Mouse (Mus musculus) gonadal fat pad, adult 2 months (tissue): Measurements from ENCODE around the gene Slc22a27. TPM values are rescaled to one million over a fixed set of nuclear protein-coding genes. Genes with fewer than 3 reads are reported as not detected.
"Not testable (repeated sequence)": the region's sequence is repeated elsewhere in the genome, so short reads cannot be mapped to it uniquely, and the experiment has no call there.

Experiments used
- DNase-seq: peaks from one replicate; pipeline ENCODE4 v3.0.0-alpha.2; 2012; ENCODE audit warnings: low read depth
- polyA plus RNA-seq: library from polyadenylated mRNA; depleted of rRNA; stranded (reverse); fragments of >200 nt; gene quantifications from 2 replicates; pipeline ENCODE4 v1.2.3, GENCODE M21; 2012; rRNA removed

Slc22a27 gene
- polyA plus RNA-seq, result not detected in 2 replicates

GRCm38 (mm10) chr19:7965927-7966326, at the start of gene Slc22a27:
TSS of gene Slc22a27 (minus strand) at chr19:7966027.
- DNase-seq, result not testable (repeated sequence)

- DNase-seq, result not testable (repeated sequence)
Measured at GRCm38 (mm10) chr19:8011596-8011995, 45.8 kb upstream of the Slc22a27 start.

GRCm38 (mm10) chr19:8009086-8009485, 43.3 kb upstream of the Slc22a27 start:
- DNase-seq, result not testable (repeated sequence)

GRCm38 (mm10) chr19:7968703-7969102, 2.9 kb upstream of the Slc22a27 start:
- no peak for DNase-seq

- not testable (repeated sequence) for DNase-seq
Measured at GRCm38 (mm10) chr19:7966550-7966949, 723 bp upstream of the Slc22a27 start.

GRCm38 (mm10) chr19:7939391-7939790, 26.4 kb downstream of the Slc22a27 start:
- not testable (repeated sequence) for DNase-seq

- DNase-seq, result no peak
Measured at GRCm38 (mm10) chr19:7876626-7877025, 89.2 kb downstream of the Slc22a27 start.

GRCm38 (mm10) chr19:7829851-7830250, 136.0 kb downstream of the Slc22a27 start:
- DNase-seq, result no peak

Other genes starting within 250 kb of the Slc22a27 start
- not detected in 2 replicates for gene Slc22a26, start 163.4 kb downstream of the Slc22a27 start, polyA plus RNA-seq
- 0.08 and 0.09 TPM in 2 replicates for gene Slc22a28, start 166.0 kb upstream of the Slc22a27 start, polyA plus RNA-seq